Mouse (Mus musculus): ENCODE measurements around the gene Papola. TPM values are rescaled to one million over a fixed set of nuclear protein-coding genes. Genes with fewer than 3 reads are reported as not detected.
"Not testable (repeated sequence)": the region's sequence is repeated elsewhere in the genome, so short reads cannot be mapped to it uniquely, and the experiment has no call there.

Gene Papola
- polyA plus RNA-seq, 1 experiment = 165 TPM

DNA sequence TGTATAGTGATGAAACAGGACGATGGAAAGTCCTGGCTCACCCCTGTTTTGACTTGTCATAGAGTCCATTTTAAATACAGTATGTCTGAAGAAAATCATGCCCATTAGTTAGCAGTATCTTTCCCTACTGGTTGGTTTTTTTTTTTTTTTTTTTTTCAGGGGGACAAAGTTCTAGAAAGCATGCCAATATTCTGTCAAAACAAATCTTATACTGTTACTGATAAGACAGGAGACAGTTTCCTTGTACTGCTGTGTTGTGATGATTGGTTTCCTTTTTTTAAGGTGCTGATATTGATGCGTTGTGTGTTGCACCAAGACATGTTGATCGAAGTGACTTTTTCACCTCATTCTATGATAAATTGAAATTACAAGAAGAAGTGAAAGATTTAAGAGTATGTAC is 21.7 kb downstream of the Papola start:
- TF ChIP-seq POLR2A (IDR thresholded peaks at IDR 0.05; ENCODE audit: borderline replicate concordance, extremely low read depth, insufficient read depth, insufficient read length, poor library complexity, severe bottlenecking) (no peak), CTCF (IDR thresholded peaks at IDR 0.05; ENCODE audit: borderline replicate concordance, extremely low read depth, insufficient read depth, insufficient read length) (no peak)
- DNase-seq (ENCODE audit: low read depth) = no peak

DNA sequence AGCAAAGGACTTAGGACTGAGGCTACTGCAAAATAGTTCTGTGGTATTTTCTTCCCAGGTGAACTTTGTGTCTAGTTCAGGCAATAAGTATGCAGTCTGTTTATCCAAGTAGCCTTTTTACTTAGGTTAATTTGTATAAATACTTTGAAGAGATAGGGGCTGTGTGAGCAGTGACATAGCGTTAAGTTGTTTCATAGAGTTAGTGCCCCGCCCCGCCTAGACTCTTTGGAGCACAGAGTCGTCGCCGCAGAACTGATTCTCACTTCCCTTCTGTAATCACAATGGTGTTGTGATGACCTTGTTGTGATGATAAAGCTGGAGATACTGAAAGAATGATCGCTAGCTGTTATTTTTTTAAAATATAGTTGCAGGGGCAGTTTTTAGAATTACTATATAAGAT is 22.9 kb downstream of the Papola start:
- TF ChIP-seq POLR2A (IDR thresholded peaks at IDR 0.05; ENCODE audit: borderline replicate concordance, extremely low read depth, insufficient read depth, insufficient read length, poor library complexity, severe bottlenecking) = no peak
- DNase-seq (ENCODE audit: low read depth) = no peak

DNA sequence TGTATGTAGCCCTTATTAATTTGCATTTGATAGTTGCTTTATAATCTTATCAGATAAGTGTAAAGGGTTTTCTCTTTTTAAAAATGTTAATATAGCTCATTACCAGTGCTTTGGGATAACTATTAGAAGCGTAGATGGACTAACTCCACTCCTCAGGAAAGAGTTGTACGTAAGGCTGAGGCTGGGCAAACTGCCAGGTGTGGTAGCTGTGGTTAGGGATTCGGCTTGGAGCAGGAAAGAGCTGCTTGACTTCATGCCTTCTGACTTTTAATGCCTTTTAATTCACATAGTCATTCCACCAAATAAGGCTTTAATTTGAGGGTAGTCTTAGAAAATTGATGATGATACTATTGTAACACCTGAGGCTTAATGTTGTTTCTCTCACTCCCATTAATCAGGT is 24.5 kb downstream of the Papola start:
- DNase-seq (ENCODE audit: low read depth) = peak; percentile 17

DNA sequence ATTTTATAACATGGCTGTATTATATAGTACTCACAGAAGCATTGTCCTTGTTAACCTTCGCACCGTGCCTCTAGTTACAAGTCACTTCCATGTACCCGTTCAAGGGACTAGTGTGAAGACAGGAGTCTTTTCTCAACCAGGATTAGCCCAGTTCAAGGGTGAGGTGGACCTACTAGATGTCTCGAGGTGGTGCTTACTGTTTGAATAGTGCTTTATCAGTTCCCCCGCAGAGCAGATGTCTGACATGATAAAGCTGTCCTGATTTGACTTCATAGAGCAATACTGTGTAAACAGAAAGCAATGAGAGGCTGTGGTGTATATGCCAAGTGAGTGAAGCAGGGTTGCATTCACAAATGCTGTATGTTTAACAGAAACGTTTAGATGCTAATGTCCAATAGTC is 26.1 kb downstream of the Papola start:
- TF ChIP-seq CTCF (IDR thresholded peaks at IDR 0.05; ENCODE audit: borderline replicate concordance, extremely low read depth, insufficient read depth, insufficient read length) (no peak), POLR2A (IDR thresholded peaks at IDR 0.05; ENCODE audit: borderline replicate concordance, extremely low read depth, insufficient read depth, insufficient read length, poor library complexity, severe bottlenecking) (no peak)

More for the DNA sequence above, 24.5 kb downstream of the Papola start:
- TF ChIP-seq CTCF (IDR thresholded peaks at IDR 0.05; ENCODE audit: borderline replicate concordance, extremely low read depth, insufficient read depth, insufficient read length) = no peak
- TF ChIP-seq POLR2A (IDR thresholded peaks at IDR 0.05; ENCODE audit: borderline replicate concordance, extremely low read depth, insufficient read depth, insufficient read length, poor library complexity, severe bottlenecking) = no peak

DNA sequence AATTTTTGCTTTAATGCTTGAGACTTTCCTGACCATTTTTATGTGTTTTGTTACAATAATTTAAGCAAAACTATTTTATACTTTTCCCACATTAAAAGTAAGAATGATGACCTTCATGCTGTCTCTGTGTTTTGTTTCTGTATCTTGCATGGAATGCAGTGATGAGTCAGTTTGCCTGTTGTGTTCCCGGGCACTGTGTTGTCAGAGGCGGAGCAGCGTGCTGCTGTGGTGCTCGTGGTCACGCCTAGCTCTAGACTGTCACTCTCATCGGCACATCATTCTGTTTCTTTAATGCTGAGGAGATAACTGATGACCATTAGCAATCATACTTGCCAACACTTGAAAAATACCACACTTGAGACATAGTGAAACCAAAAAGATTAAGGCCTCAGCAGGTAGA is 29.5 kb downstream of the Papola start:
- DNase-seq (ENCODE audit: low read depth) = no peak
- TF ChIP-seq CTCF (IDR thresholded peaks at IDR 0.05; ENCODE audit: borderline replicate concordance, extremely low read depth, insufficient read depth, insufficient read length) = no peak
- no peak for TF ChIP-seq POLR2A (IDR thresholded peaks at IDR 0.05; ENCODE audit: borderline replicate concordance, extremely low read depth, insufficient read depth, insufficient read length, poor library complexity, severe bottlenecking)

More for the DNA sequence above, 26.1 kb downstream of the Papola start:
- DNase-seq (ENCODE audit: low read depth) = no peak

DNA sequence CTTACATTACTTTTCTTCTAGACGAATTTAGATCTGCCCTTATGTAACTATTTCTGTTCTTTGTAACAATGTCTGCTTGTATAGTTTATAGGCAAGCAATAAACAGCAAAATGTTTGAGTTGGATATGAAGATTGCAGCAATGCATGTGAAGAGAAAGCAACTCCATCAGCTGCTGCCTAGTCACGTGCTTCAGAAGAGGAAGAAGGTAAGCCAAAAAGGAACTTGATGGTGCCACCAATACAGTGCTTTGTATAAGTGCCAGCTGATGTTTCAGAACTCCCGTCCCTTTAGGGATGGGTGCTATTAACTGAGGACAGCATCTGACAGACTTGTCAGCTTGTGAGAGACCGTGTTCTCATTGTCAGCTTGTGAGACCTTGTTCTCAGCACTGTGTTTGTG is 39.0 kb downstream of the Papola start:
- no peak for TF ChIP-seq POLR2A (IDR thresholded peaks at IDR 0.05; ENCODE audit: borderline replicate concordance, extremely low read depth, insufficient read depth, insufficient read length, poor library complexity, severe bottlenecking)
- no peak for TF ChIP-seq CTCF (IDR thresholded peaks at IDR 0.05; ENCODE audit: borderline replicate concordance, extremely low read depth, insufficient read depth, insufficient read length)
- DNase-seq (ENCODE audit: low read depth) = no peak

DNA sequence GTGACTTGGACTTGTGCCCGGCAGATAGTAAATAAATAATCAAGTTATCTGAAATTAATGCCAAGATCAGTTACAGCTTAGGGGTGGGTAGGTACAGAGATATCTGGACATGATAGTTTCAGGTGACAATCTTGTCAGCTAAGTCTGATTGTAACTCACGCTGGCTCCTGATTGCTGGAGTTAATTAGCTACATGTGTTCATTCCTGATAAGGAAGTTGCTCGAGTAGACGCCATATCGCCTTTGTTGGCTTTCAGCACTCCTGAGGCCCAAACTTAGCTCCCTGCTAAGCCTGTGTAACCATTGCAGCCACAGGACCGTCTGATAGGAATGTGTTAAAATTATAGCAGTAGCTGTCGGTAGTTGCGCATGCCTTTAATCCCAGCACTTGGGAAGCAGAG is 40.2 kb downstream of the Papola start:
- no peak for DNase-seq (ENCODE audit: low read depth)
- TF ChIP-seq POLR2A (IDR thresholded peaks at IDR 0.05; ENCODE audit: borderline replicate concordance, extremely low read depth, insufficient read depth, insufficient read length, poor library complexity, severe bottlenecking) (no peak), CTCF (IDR thresholded peaks at IDR 0.05; ENCODE audit: borderline replicate concordance, extremely low read depth, insufficient read depth, insufficient read length) (no peak)

DNA sequence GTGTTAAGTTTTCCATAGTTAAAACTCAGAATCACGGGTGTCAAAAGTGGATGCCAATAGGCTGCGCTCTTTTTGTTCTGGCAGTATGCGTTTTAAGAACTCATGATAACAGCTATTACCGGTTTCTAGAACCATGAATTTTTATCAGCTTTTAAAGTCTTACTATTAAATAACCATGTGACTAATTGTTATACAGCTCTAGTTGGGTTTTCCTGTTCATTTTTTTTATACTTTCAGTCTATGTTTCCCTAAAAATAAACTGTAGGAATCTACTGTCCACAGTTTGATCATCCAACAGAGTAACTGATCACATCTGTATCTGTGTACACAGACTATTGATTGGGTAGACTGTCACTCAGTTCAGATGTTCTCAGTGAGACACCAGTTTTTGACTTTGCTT is 40.8 kb downstream of the Papola start:
- DNase-seq (ENCODE audit: low read depth) = no peak
- TF ChIP-seq POLR2A (IDR thresholded peaks at IDR 0.05; ENCODE audit: borderline replicate concordance, extremely low read depth, insufficient read depth, insufficient read length, poor library complexity, severe bottlenecking) (no peak), CTCF (IDR thresholded peaks at IDR 0.05; ENCODE audit: borderline replicate concordance, extremely low read depth, insufficient read depth, insufficient read length) (no peak)

DNA sequence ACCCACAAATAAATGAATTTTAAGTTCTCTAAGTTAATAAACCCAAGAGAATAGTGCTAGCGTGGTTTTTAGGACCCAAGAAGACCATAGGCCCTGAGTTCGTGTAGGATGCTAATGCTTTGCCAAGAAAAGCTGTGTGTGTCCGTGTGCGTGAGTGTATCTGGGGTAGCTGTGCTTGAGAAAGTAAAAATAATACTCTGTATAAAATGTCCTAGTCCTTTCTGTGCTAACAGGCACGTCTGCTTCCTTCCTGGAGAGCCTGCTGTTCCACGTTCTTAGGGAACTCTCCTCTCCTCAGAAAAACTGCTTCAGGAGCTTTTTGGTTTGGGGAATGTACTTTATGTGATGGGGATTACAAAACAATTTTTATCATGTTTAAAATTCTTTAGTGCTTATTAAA is 48.0 kb downstream of the Papola start:
- DNase-seq (ENCODE audit: low read depth) = no peak

DNA sequence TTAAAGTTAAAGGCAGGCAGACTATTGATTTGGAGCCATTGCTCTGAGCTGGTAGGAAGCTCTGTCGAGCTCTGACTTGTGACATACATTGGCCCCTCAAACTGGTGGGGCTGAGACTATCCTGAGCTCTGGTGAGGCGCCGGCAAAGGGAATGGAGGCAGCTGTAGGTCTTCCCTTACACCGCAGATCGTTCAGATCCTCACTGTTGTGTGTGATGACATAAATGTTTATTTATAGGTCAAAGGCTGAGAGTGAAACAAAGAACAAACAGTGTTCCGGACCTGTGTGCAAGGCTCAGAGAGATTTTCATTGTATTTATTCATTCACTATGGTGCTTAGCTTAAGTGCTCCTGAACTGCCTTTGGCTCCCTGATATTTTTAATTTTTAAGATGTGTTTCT is 50.4 kb downstream of the Papola start:
- TF ChIP-seq POLR2A (IDR thresholded peaks at IDR 0.05; ENCODE audit: borderline replicate concordance, extremely low read depth, insufficient read depth, insufficient read length, poor library complexity, severe bottlenecking) = no peak
- TF ChIP-seq CTCF (IDR thresholded peaks at IDR 0.05; ENCODE audit: borderline replicate concordance, extremely low read depth, insufficient read depth, insufficient read length) = no peak
- DNase-seq (ENCODE audit: low read depth) = no peak

More for the DNA sequence above, 48.0 kb downstream of the Papola start:
- no peak for TF ChIP-seq POLR2A (IDR thresholded peaks at IDR 0.05; ENCODE audit: borderline replicate concordance, extremely low read depth, insufficient read depth, insufficient read length, poor library complexity, severe bottlenecking)
- TF ChIP-seq CTCF (IDR thresholded peaks at IDR 0.05; ENCODE audit: borderline replicate concordance, extremely low read depth, insufficient read depth, insufficient read length) = no peak

DNA sequence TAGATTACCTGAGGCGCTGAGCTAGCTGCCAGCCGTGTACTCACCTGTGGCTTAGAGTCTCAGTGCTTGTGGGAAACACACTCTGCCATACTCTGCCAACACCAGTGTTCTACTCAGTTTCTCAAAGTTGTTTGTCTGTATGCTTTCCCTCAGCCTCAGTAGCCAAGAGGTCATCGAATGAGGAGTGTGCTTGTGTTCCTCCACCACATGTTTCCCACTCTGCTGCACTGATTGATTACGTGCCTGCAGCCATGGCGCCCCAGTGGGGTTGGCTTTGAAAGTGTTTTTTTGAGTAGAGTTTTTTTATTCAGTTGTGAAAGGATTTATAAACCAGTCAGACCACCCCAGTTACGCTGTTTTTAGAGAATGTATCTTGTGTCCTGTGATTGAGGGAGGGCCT is 51.1 kb downstream of the Papola start:
- DNase-seq (ENCODE audit: low read depth) = no peak
- TF ChIP-seq CTCF (IDR thresholded peaks at IDR 0.05; ENCODE audit: borderline replicate concordance, extremely low read depth, insufficient read depth, insufficient read length) (no peak), POLR2A (IDR thresholded peaks at IDR 0.05; ENCODE audit: borderline replicate concordance, extremely low read depth, insufficient read depth, insufficient read length, poor library complexity, severe bottlenecking) (no peak)

DNA sequence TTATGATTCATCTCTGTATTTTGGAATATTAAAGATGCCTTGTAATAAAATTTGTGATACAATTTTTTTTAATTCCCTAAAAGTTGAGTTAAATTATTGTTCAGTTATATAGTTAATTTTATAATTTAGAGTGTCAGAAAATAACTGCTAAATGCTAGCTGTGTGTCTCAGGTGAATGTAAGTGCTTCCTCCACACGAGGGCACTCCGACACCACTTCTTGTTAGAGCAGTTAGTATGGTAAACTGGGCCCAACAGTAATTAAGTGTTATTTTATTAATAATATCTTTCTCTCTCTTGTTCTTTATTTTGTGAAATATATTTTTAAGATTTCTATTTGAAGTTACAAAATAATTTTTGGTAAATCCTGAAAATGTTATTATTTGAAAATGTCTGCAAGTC is 51.7 kb downstream of the Papola start:
- peak; percentile 88 for DNase-seq (ENCODE audit: low read depth)
- TF ChIP-seq CTCF (IDR thresholded peaks at IDR 0.05; ENCODE audit: borderline replicate concordance, extremely low read depth, insufficient read depth, insufficient read length) (peak; percentile 78), POLR2A (IDR thresholded peaks at IDR 0.05; ENCODE audit: borderline replicate concordance, extremely low read depth, insufficient read depth, insufficient read length, poor library complexity, severe bottlenecking) (no peak)

DNA sequence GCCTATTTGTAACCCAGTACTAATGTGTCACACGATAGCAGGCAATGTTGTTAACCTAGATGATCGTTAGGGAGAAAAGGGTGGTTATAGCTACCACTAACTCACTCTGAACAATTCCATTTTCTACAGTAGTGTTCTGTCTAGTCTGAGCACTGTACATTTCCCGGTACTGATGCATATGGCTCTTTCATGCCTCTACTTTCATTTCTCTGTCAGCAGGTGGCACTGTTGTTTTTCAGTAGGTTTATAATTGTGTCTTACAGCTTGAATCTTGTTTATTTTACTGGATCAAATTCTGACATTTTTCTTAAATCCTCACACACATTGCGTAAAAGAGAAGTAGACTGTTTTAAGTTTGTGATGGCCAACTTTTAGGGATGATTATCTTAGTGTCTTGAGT is 54.6 kb downstream of the Papola start:
- peak; percentile 88 for DNase-seq (ENCODE audit: low read depth)
- TF ChIP-seq CTCF (IDR thresholded peaks at IDR 0.05; ENCODE audit: borderline replicate concordance, extremely low read depth, insufficient read depth, insufficient read length) (peak; percentile 42; the same call in 1 of the 2 replicates), POLR2A (IDR thresholded peaks at IDR 0.05; ENCODE audit: borderline replicate concordance, extremely low read depth, insufficient read depth, insufficient read length, poor library complexity, severe bottlenecking) (no peak)

DNA sequence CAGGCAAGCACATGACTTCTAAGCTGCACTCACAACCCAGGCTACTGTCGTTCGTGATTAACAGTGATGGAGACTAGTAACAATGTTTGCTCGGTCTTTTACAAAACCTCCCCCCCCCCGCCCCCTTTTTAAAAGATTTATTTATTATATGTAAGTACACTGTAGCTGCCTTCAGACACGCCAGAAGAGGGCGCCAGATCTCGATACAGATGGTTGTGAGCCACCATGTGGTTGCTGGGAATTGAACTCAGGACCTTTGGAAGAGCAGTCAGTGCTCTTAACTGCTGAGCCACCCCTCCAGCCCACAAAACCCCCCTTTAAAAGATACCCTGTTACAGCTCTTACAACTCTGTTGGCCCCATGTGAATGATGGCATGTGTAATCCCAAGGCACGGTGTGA is 56.1 kb downstream of the Papola start:
- DNase-seq (ENCODE audit: low read depth) = not testable (repeated sequence)

Data from brain, embryonic 14.5 days (tissue).